Mouse (Mus musculus) liver, embryonic 11.5 days (tissue): Measurements from ENCODE around the gene Hydin. TPM values are rescaled to one million over a fixed set of nuclear protein-coding genes. Genes with fewer than 3 reads are reported as not detected.

Experiments used
- ATAC-seq: fragments of 200-750 bp; cut with Nextera tagmentation; replicated peaks from 2 replicates; pipeline ENCODE4 v1.8.0; 2017; ENCODE audit warnings: moderate number of reproducible peaks, mild to moderate bottlenecking, moderate TSS enrichment, moderate library complexity; ENCODE audit not compliant: low FRiP score
- DNase-seq: peaks from one replicate; pipeline ENCODE4 v3.0.0-alpha.2; 2017; ENCODE audit warnings: low spot score
- H3K27ac ChIP-seq: fragments of 300-500 bp; sonication (generic); 2 replicates; pipeline ENCODE4 v1.5.1; 2014; ENCODE audit warnings: mild to moderate bottlenecking, low read depth, low read length, control low read depth
- H3K27me3 ChIP-seq: fragments of 300-500 bp; sonication (generic); replicated peaks from 2 replicates; pipeline ENCODE4 v1.6.1; 2014; ENCODE audit warnings: low read length, mixed read lengths; ENCODE audit not compliant: control insufficient read depth, insufficient read depth
- H3K36me3 ChIP-seq: fragments of 300-500 bp; sonication (generic); 2 replicates; pipeline ENCODE4 v1.6.1; 2014; ENCODE audit warnings: mild to moderate bottlenecking, low read length, moderate library complexity, mixed read lengths; ENCODE audit not compliant: control insufficient read depth, insufficient read depth
- H3K4me1 ChIP-seq: fragments of 300-500 bp; sonication (generic); replicated peaks from 2 replicates; pipeline ENCODE4 v1.6.1; 2014; ENCODE audit warnings: low read length, mixed read lengths; ENCODE audit not compliant: control insufficient read depth, insufficient read depth
- H3K4me2 ChIP-seq: fragments of 300-500 bp; sonication (generic); 2 replicates; pipeline ENCODE4 v1.6.1; 2014; ENCODE audit warnings: mild to moderate bottlenecking, control low read depth, moderate library complexity
- H3K4me3 ChIP-seq: fragments of 300-500 bp; sonication (generic); 2 replicates; pipeline ENCODE4 v1.5.1; 2014; ENCODE audit warnings: low read depth, low read length, control low read depth
- H3K9ac ChIP-seq: fragments of 300-500 bp; sonication (generic); 2 replicates; pipeline ENCODE4 v1.6.1; 2014; ENCODE audit warnings: low read depth, low read length, control low read depth
- H3K9me3 ChIP-seq: fragments of 300-500 bp; sonication (generic); 2 replicates; pipeline ENCODE4 v1.6.1; 2016; ENCODE audit warnings: low read length, inconsistent platforms, mixed read lengths; ENCODE audit not compliant: control insufficient read depth
- WGBS: fragments of 180-500 bp; shearing (Covaris S2); extraction: QIAGEN DNeasy Blood & Tissue Kit; methylation state at CpG from one replicate; pipeline ENCODE4 v1.1.7; 2014; 5-methylcytosine and 5-hydroxymethylcytosine counted together
- polyA plus RNA-seq: library from polyadenylated mRNA; unstranded; fragments of >200 nt; fragmentation: Nextera tagmentation; extraction: Ambion mirVana; gene quantifications from 2 replicates; pipeline ENCODE4 v1.2.1, GENCODE M21; 2014

Hydin gene
- polyA plus RNA-seq, 1 experiment from 2014 or later, result 0.05 TPM

DNA sequence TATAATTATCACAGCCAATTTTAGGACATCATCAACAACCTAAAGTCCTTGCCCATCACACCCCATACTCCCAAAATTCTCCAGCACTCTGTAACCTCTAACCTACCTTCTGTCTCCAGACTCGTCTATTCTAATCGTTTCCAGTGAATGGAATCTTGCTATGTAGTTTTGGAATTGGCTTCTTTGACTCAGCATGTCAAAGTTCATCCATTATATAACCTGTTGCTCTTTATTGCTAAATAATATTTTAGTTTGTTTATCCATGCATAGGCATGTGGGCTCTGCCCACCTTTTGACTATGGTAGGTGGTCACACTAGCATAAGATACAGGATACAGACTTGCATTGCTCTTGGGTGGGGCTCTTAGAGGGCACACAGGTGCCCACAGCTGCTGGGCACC lies 378.1 kb downstream of the Hydin start:
- Histone ChIP-seq H3K27me3 (no peaks in the 10 kb centered on the region), H3K9ac (no peak overlapping the region), H3K4me1 (no peaks in the 10 kb centered on the region), H3K27ac (no peak overlapping the region), H3K36me3 (peaks cover 22% of the 10 kb centered on the region), H3K4me3 (no peak overlapping the region), H3K4me2 (no peak overlapping the region), H3K9me3 (no peaks in the 10 kb centered on the region)
- DNase-seq (no peak), ATAC-seq (no peak)
- 89% methylated on average over 2 of the region's 2 CpGs for WGBS

DNA sequence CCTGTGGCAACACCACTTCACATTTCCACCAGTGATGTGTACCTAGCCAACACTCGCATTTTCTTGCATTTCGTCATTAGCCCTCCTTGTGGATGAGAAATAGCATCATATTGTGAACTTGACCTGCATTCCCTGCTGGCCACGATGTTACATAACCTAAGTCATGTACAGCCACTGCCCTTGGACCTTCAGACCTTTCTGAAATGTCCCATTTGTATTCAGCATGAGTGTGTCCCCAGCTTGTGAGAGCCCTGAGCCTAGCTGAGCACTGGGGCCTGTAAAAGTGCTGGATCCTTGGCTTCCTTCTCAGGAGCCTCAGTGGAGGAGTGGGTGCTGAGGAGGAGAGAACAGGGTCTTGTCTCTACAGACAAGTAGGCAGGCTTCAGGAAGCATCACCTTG lies 378.6 kb downstream of the Hydin start:
- Histone ChIP-seq H3K27me3 (no peaks in the 10 kb centered on the region), H3K27ac (no peak overlapping the region), H3K4me1 (no peaks in the 10 kb centered on the region), H3K9me3 (no peaks in the 10 kb centered on the region), H3K9ac (no peak overlapping the region), H3K4me2 (no peak overlapping the region), H3K4me3 (no peak overlapping the region), H3K36me3 (peaks cover 25% of the 10 kb centered on the region)
- no peak for DNase-seq
- ATAC-seq, result no peak
- 87% methylated on average over 3 of the region's 3 CpGs for WGBS

DNA sequence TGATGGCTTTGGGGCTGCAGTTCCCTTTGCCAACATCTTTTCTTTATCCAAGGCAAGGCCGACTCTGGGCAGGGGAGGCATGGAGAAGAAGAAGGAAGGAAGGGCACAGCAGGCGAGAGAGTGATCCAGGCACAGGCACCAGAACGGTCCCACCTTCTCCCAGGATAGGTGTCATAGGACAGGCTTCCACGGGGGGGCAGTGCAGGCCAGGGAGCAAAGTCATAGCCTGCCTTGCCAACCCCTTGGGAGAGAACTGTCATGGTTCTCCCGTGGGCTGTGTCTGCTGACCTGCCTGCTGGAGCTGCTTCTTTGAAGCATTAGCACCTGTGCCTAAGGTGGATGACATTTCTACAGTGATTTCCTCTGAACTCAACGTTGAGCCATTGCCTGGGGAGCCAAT lies 379.3 kb downstream of the Hydin start:
- no peaks in the 10 kb centered on the region for H3K27me3 ChIP-seq

DNA sequence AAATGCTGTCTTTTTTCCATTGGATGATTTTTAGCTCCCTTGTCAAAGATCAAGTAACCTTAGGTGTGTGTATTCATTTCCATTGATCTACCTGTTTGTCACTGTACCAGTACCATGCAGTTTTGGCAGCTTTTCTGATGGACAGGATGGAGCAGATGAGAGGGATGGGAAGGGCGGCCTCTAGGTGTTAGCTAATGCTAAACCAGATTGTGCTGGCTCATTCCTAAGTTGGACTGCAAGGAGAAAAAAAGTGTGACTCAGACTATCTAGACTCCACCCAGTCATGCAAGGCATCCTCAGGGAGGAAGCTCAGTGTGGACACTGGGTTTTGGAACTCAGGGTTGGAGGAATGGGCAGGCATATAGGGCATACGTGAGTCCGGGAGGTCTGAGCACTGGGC lies 381.8 kb downstream of the Hydin start:
- no peaks in the 10 kb centered on the region for H3K27me3 ChIP-seq
- no peak overlapping the region for H3K9ac ChIP-seq
- DNase-seq (no peak), ATAC-seq (no peak)
- H3K4me3 ChIP-seq, result no peak overlapping the region
- no peaks in the 10 kb centered on the region for H3K4me1 ChIP-seq
- H3K9me3 ChIP-seq, result no peaks in the 10 kb centered on the region
- H3K36me3 ChIP-seq, result peaks cover 16% of the 10 kb centered on the region
- H3K4me2 ChIP-seq, result no peak overlapping the region
- no peak overlapping the region for H3K27ac ChIP-seq
- WGBS, result 91% methylated on average over 3 of the region's 3 CpGs

More for the DNA sequence above, 379.3 kb downstream of the Hydin start:
- 46% methylated on average over 6 of the region's 6 CpGs for WGBS
- Histone ChIP-seq H3K4me3 (no peak overlapping the region), H3K36me3 (peaks cover 25% of the 10 kb centered on the region), H3K9me3 (no peaks in the 10 kb centered on the region), H3K4me2 (no peak overlapping the region), H3K27ac (no peak overlapping the region), H3K9ac (no peak overlapping the region), H3K4me1 (no peaks in the 10 kb centered on the region)
- DNase-seq (peak; percentile 52), ATAC-seq (peak; percentile 56; the same call in 1 of the 2 replicates)

DNA sequence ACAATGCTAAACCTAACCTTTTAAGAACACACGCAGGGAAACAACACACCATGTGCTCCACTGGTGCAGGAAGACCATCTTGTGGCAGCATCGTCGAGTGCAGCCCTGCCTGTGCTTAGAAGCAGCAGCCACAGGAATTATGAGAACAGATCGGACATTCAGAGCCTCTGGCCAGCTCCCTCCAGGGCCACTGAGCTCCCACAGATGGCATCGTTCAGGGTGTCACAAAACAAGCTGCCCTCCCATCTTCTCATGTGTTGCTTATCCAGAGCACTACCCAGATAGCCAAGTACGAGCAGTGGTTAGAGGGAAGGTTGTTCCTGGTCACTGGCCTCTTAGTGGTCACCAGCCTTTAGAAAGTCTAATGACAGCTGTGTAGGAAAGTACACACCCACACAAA lies 382.5 kb downstream of the Hydin start:
- Histone ChIP-seq H3K4me2 (no peak overlapping the region), H3K4me1 (no peaks in the 10 kb centered on the region), H3K4me3 (no peak overlapping the region), H3K36me3 (peaks cover 14% of the 10 kb centered on the region), H3K27ac (no peak overlapping the region), H3K9me3 (no peaks in the 10 kb centered on the region), H3K27me3 (no peaks in the 10 kb centered on the region), H3K9ac (no peak overlapping the region)
- ATAC-seq, result no peak
- DNase-seq, result no peak
- 89% methylated on average over 6 of the region's 6 CpGs for WGBS

DNA sequence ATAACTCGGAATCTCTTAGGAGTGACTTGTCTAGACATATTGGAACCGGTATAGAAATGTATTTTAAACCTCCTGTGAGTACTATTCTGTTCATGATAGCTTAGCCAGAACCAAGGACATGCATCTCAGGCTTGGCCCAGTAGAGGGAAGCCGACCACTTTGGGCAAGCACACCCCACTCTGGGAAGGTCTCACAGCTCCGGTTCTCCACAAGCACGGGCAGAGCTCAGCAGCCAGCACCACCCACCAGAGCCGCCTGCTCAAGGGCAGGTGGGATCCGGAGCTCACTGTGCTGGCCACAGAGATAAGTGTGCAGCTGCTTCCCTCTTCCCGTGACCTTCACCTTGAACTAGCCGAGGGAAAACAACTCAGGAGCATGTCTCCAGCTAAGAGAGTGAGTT lies 384.1 kb downstream of the Hydin start:
- WGBS, result 86% methylated on average over 9 of the region's 9 CpGs
- Histone ChIP-seq H3K4me3 (no peak overlapping the region), H3K27ac (no peak overlapping the region), H3K9me3 (no peaks in the 10 kb centered on the region), H3K36me3 (peaks cover 12% of the 10 kb centered on the region; the same call in 1 of the 2 replicates), H3K9ac (no peak overlapping the region), H3K27me3 (no peaks in the 10 kb centered on the region), H3K4me1 (no peaks in the 10 kb centered on the region), H3K4me2 (no peak overlapping the region)
- ATAC-seq, result no peak
- DNase-seq, result no peak

DNA sequence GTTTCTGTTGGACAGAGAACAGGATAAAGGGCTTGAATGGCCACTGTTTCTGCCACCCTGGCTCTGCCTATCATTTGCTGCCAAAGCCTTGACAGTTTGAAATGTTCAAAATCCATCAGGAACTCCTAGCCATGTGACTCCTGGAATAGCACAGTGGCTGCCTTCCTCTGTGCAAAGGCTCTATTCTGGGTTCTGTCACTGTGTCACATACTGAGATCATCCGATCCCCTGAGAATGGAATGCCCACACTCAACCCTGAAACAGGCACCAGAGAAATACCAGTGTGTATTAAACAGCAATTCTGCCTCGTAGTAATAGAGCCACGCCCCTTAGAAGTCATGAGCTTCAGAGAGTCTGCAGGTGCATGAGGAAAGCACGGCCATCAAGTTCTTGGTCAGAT lies 385.1 kb downstream of the Hydin start:
- Histone ChIP-seq H3K36me3 (peaks cover 12% of the 10 kb centered on the region; the same call in 1 of the 2 replicates), H3K9me3 (no peaks in the 10 kb centered on the region), H3K4me1 (no peaks in the 10 kb centered on the region), H3K4me2 (no peak overlapping the region), H3K27me3 (no peaks in the 10 kb centered on the region), H3K9ac (no peak overlapping the region), H3K4me3 (no peak overlapping the region), H3K27ac (no peak overlapping the region)
- DNase-seq, result no peak
- no peak for ATAC-seq
- WGBS, result 88% methylated on average over 4 of the region's 4 CpGs

DNA sequence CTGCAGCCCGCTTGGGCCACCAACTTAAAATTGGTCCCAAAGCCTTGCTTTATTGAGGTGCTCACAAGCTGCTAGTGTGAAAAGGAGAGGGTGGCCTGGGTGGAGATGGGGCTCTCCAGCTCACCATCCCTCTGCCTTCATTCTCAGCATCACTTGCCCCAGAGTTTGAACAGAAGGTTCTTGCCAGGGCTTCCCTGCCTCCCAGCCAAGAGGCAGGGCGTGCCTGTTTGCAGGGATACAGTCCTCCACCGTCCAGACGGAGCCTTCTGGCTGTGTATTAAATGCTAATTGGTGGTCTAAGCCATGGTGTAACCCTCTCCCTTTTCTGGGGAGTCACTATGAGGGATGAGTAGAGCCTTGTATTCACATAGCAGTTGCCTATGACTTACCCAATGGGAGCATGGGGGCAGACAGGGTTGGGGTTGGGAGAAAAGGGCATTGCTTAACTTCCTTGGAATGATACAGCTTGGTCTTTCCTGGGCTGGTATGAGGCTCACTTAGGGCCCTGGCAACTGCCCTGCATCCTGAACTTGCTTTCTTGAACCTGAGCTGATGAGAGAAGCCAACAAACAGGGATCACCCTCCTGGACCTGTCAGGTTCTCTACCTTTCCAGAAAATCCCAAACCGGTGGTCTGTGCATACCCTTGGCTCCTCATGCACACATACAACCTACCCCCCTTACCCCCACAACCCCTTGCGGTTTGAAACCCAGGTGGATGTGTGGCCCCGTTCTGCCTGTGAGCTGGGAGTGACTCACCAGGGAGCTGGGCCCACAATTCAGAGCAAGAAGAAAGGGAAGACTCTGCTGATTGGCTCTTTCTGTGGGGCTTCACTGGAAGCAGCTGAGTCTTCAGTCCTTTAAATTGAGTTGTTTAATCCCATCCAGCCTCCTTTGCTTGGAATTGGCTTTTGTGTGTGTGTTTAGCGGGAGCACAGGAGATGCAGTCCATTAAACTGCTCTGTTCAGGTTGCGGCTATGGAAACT lies 387.6 kb downstream of the Hydin start:
- no peaks in the 10 kb centered on the region for H3K9me3 ChIP-seq
- ATAC-seq (no peak), DNase-seq (no peak)
- 85% methylated on average over 9 of the region's 9 CpGs for WGBS
- H3K4me2 ChIP-seq, result no peak overlapping the region
- peaks cover 13% of the 10 kb centered on the region; the same call in 1 of the 2 replicates for H3K36me3 ChIP-seq
- H3K9ac ChIP-seq, result no peak overlapping the region
- H3K4me3 ChIP-seq, result no peak overlapping the region
- no peaks in the 10 kb centered on the region for H3K4me1 ChIP-seq
- H3K27me3 ChIP-seq, result no peaks in the 10 kb centered on the region
- H3K27ac ChIP-seq, result no peak overlapping the region

DNA sequence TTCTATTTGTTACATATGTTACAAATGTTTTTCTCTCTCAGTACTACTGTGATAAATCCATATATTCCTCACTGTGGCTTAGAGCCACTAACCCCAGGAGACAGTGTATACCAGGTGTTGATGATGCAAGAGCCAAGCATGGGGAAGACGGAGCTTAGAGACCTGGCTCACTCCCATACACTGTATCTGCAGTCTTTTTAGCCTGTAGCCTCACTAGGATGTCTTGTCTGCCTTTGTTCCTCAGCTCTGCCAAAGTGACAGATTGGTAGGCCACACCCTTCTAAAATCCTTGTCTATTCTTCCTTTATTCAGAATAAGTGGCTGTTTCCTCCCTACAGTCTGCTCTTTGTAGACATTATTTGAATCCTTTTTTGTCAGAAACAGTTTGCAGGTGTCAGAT lies 389.1 kb downstream of the Hydin start:
- H3K27ac ChIP-seq, result no peak overlapping the region
- no peaks in the 10 kb centered on the region for H3K27me3 ChIP-seq
- H3K9me3 ChIP-seq, result no peaks in the 10 kb centered on the region
- ATAC-seq (no peak), DNase-seq (no peak)
- no peaks in the 10 kb centered on the region for H3K4me1 ChIP-seq
- H3K4me3 ChIP-seq, result no peak overlapping the region
- 92% methylated on average over 1 of the region's 1 CpGs for WGBS
- H3K4me2 ChIP-seq, result no peak overlapping the region
- no peak overlapping the region for H3K9ac ChIP-seq
- H3K36me3 ChIP-seq, result peaks cover 11% of the 10 kb centered on the region
